Mouse (Mus musculus) common myeloid progenitor, adult 5-6 weeks (primary cell): ENCODE measurements around the gene Ikzf4. TPM values are rescaled to one million over a fixed set of nuclear protein-coding genes. Genes with fewer than 3 reads are reported as not detected.

Experiments
- ATAC-seq: replicated peaks from 2 replicates; pipeline ENCODE4 v1.8.0; 2016; ENCODE audit warnings: low read depth, mild to moderate bottlenecking, moderate TSS enrichment, inconsistent platforms; ENCODE audit not compliant: poor library complexity, severe bottlenecking
- total RNA-seq: library from RNA; stranded (forward); fragments of 200-1000, 187-1606 nt; gene quantifications from 2 replicates; pipeline ENCODE4 v1.2.3, GENCODE M21; 2017

Gene Ikzf4
- total RNA-seq: not detected in 2 replicates

GRCm38 (mm10) chr10:128645111-128646011 is at the start of gene Ikzf4:
Gene Ikzf4, minus strand, starts transcription at chr10:128645991.
- peak; percentile 58 for ATAC-seq

GRCm38 (mm10) chr10:128695411-128695991 is 49.7 kb upstream of the Ikzf4 start:
- ATAC-seq: no peak

GRCm38 (mm10) chr10:128674469-128675008 is 28.7 kb upstream of the Ikzf4 start:
- ATAC-seq: peak; percentile 57; the same call in 1 of the 2 replicates

GRCm38 (mm10) chr10:128673763-128674468 is 28.1 kb upstream of the Ikzf4 start, which contains the start of gene Suox:
Gene Suox, minus strand, starts transcription at chr10:128674073.
- ATAC-seq: peak; percentile 78

- ATAC-seq: no peak
Measured at GRCm38 (mm10) chr10:128671148-128671547, 25.4 kb upstream of the Ikzf4 start.

- 0 out of 2 replicates have a peak, but pooled peaks have one; percentile 10 for ATAC-seq
Measured at GRCm38 (mm10) chr10:128668790-128669672, 23.2 kb upstream of the Ikzf4 start.

GRCm38 (mm10) chr10:128665806-128666205 is 20.0 kb upstream of the Ikzf4 start:
- no peak for ATAC-seq

GRCm38 (mm10) chr10:128665307-128665706 is 19.5 kb upstream of the Ikzf4 start:
- no peak for ATAC-seq

- ATAC-seq: no peak
Measured at GRCm38 (mm10) chr10:128664808-128665207, 19.0 kb upstream of the Ikzf4 start.

- ATAC-seq: peak; percentile 33
Measured at GRCm38 (mm10) chr10:128663441-128664220, 17.8 kb upstream of the Ikzf4 start.

- ATAC-seq: peak; percentile 50; the same call in 1 of the 2 replicates
Measured at GRCm38 (mm10) chr10:128662465-128662864, 16.7 kb upstream of the Ikzf4 start.

GRCm38 (mm10) chr10:128659490-128659889 is 13.7 kb upstream of the Ikzf4 start:
- no peak for ATAC-seq

- no peak for ATAC-seq
Measured at GRCm38 (mm10) chr10:128657844-128658243, 12.1 kb upstream of the Ikzf4 start.

- ATAC-seq: no peak
Measured at GRCm38 (mm10) chr10:128656731-128657130, 10.9 kb upstream of the Ikzf4 start.

- peak; percentile 71 for ATAC-seq
Measured at GRCm38 (mm10) chr10:128655254-128655653, 9.5 kb upstream of the Ikzf4 start.

- ATAC-seq: no peak
Measured at GRCm38 (mm10) chr10:128653866-128654265, 8.1 kb upstream of the Ikzf4 start.

- no peak for ATAC-seq
Measured at GRCm38 (mm10) chr10:128646139-128647089, 623 bp upstream of the Ikzf4 start.
